Comparison of ENCODE assay signal across 22 mouse cellular contexts in the genomic region with DNA sequence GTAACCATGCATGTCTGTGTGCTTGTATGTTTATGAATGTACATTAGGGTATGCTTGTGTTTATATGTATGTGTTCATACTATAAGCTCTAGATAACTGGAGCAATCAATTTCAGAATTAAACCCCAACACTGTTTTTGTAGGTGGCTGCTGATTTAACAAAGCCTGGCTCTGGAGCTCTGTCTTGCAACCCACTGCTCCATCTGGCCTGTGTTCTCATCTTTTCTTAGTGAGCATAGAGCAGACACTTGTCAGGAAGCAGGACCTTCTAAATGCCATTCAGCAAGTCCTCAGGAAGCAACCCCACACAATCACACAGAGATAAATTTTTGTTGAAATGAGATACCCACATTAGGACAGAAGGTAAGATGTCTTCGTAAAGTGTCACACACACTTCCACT.
"Had no signal": no experiment of that assay in that cellular context is flagged by ENCODE, and none has a peak within 500 bp of the region (broad histone marks: within the 10 kb centered on the region; RNA-seq: fewer than 3 reads in every experiment).

No protein-coding gene starts in this region.

- H3K4me3 ChIP-seq: heart, adult 2 months; heart, embryonic 13.5 days; heart, embryonic 15.5 days; hindbrain, embryonic 13.5 days; hindbrain, embryonic 15.5 days; kidney, embryonic 15.5 days; limb, embryonic 13.5 days; limb, embryonic 15.5 days; liver, embryonic 12.5 days had no signal

- H3K4me1 ChIP-seq: heart, embryonic 15.5 days; hindbrain, embryonic 13.5 days; hindbrain, embryonic 15.5 days; kidney, embryonic 15.5 days; limb, embryonic 13.5 days; limb, embryonic 15.5 days; liver, embryonic 12.5 days had no signal

- H3K27ac ChIP-seq: heart, adult 2 months; heart, embryonic 13.5 days; heart, embryonic 15.5 days; hindbrain, embryonic 13.5 days; hindbrain, embryonic 15.5 days; hindbrain, postnatal 0 days; kidney, embryonic 15.5 days; kidney, postnatal 0 days; limb, embryonic 13.5 days; limb, embryonic 15.5 days; liver, embryonic 12.5 days; liver, embryonic 14.5 days had no signal

- H3K9me3 ChIP-seq: heart, embryonic 13.5 days; heart, embryonic 15.5 days; hindbrain, embryonic 13.5 days; hindbrain, embryonic 15.5 days; kidney, embryonic 15.5 days; limb, embryonic 13.5 days; limb, embryonic 15.5 days; liver, embryonic 12.5 days had no signal

- DNase-seq: gastrocnemius, postnatal 14 days; gastrocnemius, postnatal 36 days; heart, adult 2 months; heart, postnatal 14 days; heart, postnatal 36 days; kidney, adult 11 months; kidney, adult 2 months; kidney, adult 9 months; kidney, postnatal 14 days; kidney, postnatal 36 days; layer of hippocampus, postnatal 36 days had no signal

- H3K36me3 ChIP-seq: heart, embryonic 13.5 days; heart, embryonic 15.5 days; hindbrain, embryonic 13.5 days; hindbrain, embryonic 15.5 days; kidney, embryonic 15.5 days; limb, embryonic 13.5 days; limb, embryonic 15.5 days; liver, embryonic 12.5 days had no signal

- H3K27me3 ChIP-seq: heart, embryonic 13.5 days; heart, embryonic 15.5 days; hindbrain, embryonic 13.5 days; hindbrain, embryonic 15.5 days; kidney, embryonic 15.5 days; limb, embryonic 13.5 days; limb, embryonic 15.5 days; liver, embryonic 12.5 days had no signal
